Mouse (Mus musculus): ENCODE results near the gene Ckap2l. TPM values are rescaled to one million over a fixed set of nuclear protein-coding genes. Genes with fewer than 3 reads are reported as not detected.

The Ckap2l gene
- polyA plus RNA-seq, 1 experiment from 2014 or later = 22.8 TPM

- no peak for TF ChIP-seq CTCF (IDR thresholded peaks at IDR 0.05; ENCODE audit: low read depth)
These were observed 53.2 kb downstream of the Ckap2l start for GRCm38 (mm10) chr2:129243786-129244185.

GRCm38 (mm10) chr2:129243005-129243404 lies 54.0 kb downstream of the Ckap2l start:
- ATAC-seq (replicated peaks; ENCODE audit: low FRiP score, low read depth) (no peak), DNase-seq (ENCODE audit: low spot score) (no peak)
- WGBS = 88% methylated on average over 4 of the region's 4 CpGs
- no peak overlapping the region for H3K9ac ChIP-seq (ENCODE audit: low read depth, low read length)
- H3K4me1 ChIP-seq (replicated peaks; ENCODE audit: insufficient read depth, low read length) = no peaks in the 10 kb centered on the region
- no peaks in the 10 kb centered on the region for H3K27me3 ChIP-seq (ENCODE audit: insufficient read depth, low read length)
- no peak overlapping the region for H3K4me3 ChIP-seq (replicated peaks; ENCODE audit: low read depth, low read length)
- TF ChIP-seq CTCF (IDR thresholded peaks at IDR 0.05; ENCODE audit: low read depth) = no peak
- no peaks in the 10 kb centered on the region for H3K9me3 ChIP-seq (replicated peaks; ENCODE audit: low read length)
- H3K27ac ChIP-seq = no peak overlapping the region
- no peak overlapping the region for H3K4me2 ChIP-seq (ENCODE audit: low read length)
- no peaks in the 10 kb centered on the region for H3K36me3 ChIP-seq (ENCODE audit: insufficient read depth, low read length)

More at GRCm38 (mm10) chr2:129243786-129244185, 53.2 kb downstream of the Ckap2l start:
- Histone ChIP-seq H3K9ac (ENCODE audit: low read depth, low read length) (no peak overlapping the region), H3K36me3 (ENCODE audit: insufficient read depth, low read length) (no peaks in the 10 kb centered on the region), H3K4me2 (ENCODE audit: low read length) (no peak overlapping the region), H3K27me3 (ENCODE audit: insufficient read depth, low read length) (no peaks in the 10 kb centered on the region), H3K4me1 (replicated peaks; ENCODE audit: insufficient read depth, low read length) (no peaks in the 10 kb centered on the region), H3K27ac (no peak overlapping the region), H3K9me3 (replicated peaks; ENCODE audit: low read length) (no peaks in the 10 kb centered on the region), H3K4me3 (replicated peaks; ENCODE audit: low read depth, low read length) (no peak overlapping the region)
- ATAC-seq (replicated peaks; ENCODE audit: low FRiP score, low read depth) (no peak), DNase-seq (ENCODE audit: low spot score) (peak; percentile 8)
- 54% methylated on average over 9 of the region's 9 CpGs for WGBS

GRCm38 (mm10) chr2:129241845-129242833 lies 54.9 kb downstream of the Ckap2l start:
- 32% methylated on average over 7 of the region's 7 CpGs for WGBS
- DNase-seq (ENCODE audit: low spot score) = peak; percentile 12
- no peak overlapping the region for H3K4me3 ChIP-seq (replicated peaks; ENCODE audit: low read depth, low read length)
- H3K36me3 ChIP-seq (ENCODE audit: insufficient read depth, low read length) = no peaks in the 10 kb centered on the region
- ATAC-seq (replicated peaks; ENCODE audit: low FRiP score, low read depth) = peak; percentile 65; the same call in 1 of the 2 replicates
- H3K27ac ChIP-seq = no peak overlapping the region
- no peaks in the 10 kb centered on the region for H3K9me3 ChIP-seq (replicated peaks; ENCODE audit: low read length)
- H3K4me1 ChIP-seq (replicated peaks; ENCODE audit: insufficient read depth, low read length) = no peaks in the 10 kb centered on the region
- TF ChIP-seq CTCF (IDR thresholded peaks at IDR 0.05; ENCODE audit: low read depth) = no peak
- H3K9ac ChIP-seq (ENCODE audit: low read depth, low read length) = no peak overlapping the region
- H3K27me3 ChIP-seq (ENCODE audit: insufficient read depth, low read length) = no peaks in the 10 kb centered on the region
- no peak overlapping the region for H3K4me2 ChIP-seq (ENCODE audit: low read length)

- Histone ChIP-seq H3K4me1 (replicated peaks; ENCODE audit: insufficient read depth, low read length) (no peaks in the 10 kb centered on the region), H3K4me2 (ENCODE audit: low read length) (no peak overlapping the region), H3K4me3 (replicated peaks; ENCODE audit: low read depth, low read length) (no peak overlapping the region), H3K27ac (no peak overlapping the region), H3K9me3 (replicated peaks; ENCODE audit: low read length) (no peaks in the 10 kb centered on the region), H3K36me3 (ENCODE audit: insufficient read depth, low read length) (no peaks in the 10 kb centered on the region), H3K27me3 (ENCODE audit: insufficient read depth, low read length) (no peaks in the 10 kb centered on the region), H3K9ac (ENCODE audit: low read depth, low read length) (no peak overlapping the region)
- TF ChIP-seq CTCF (IDR thresholded peaks at IDR 0.05; ENCODE audit: low read depth) = no peak
- WGBS = 57% methylated on average over 9 of the region's 9 CpGs
- DNase-seq (ENCODE audit: low spot score) (no peak), ATAC-seq (replicated peaks; ENCODE audit: low FRiP score, low read depth) (no peak)
These were observed 56.1 kb downstream of the Ckap2l start for GRCm38 (mm10) chr2:129240726-129241432.

GRCm38 (mm10) chr2:129236526-129236925 lies 60.5 kb downstream of the Ckap2l start:
- Histone ChIP-seq H3K9me3 (replicated peaks; ENCODE audit: low read length) (no peaks in the 10 kb centered on the region), H3K27me3 (ENCODE audit: insufficient read depth, low read length) (no peaks in the 10 kb centered on the region), H3K27ac (no peak overlapping the region), H3K4me1 (replicated peaks; ENCODE audit: insufficient read depth, low read length) (no peaks in the 10 kb centered on the region), H3K36me3 (ENCODE audit: insufficient read depth, low read length) (no peaks in the 10 kb centered on the region), H3K4me3 (replicated peaks; ENCODE audit: low read depth, low read length) (no peak overlapping the region), H3K9ac (ENCODE audit: low read depth, low read length) (no peak overlapping the region), H3K4me2 (ENCODE audit: low read length) (no peak overlapping the region)
- DNase-seq (ENCODE audit: low spot score) (no peak), ATAC-seq (replicated peaks; ENCODE audit: low FRiP score, low read depth) (no peak)
- WGBS = 82% methylated on average over 4 of the region's 4 CpGs
- TF ChIP-seq CTCF (IDR thresholded peaks at IDR 0.05; ENCODE audit: low read depth) = no peak

- Histone ChIP-seq H3K4me2 (ENCODE audit: low read length) (no peak overlapping the region), H3K27ac (no peak overlapping the region), H3K9me3 (replicated peaks; ENCODE audit: low read length) (no peaks in the 10 kb centered on the region), H3K36me3 (ENCODE audit: insufficient read depth, low read length) (no peaks in the 10 kb centered on the region), H3K27me3 (ENCODE audit: insufficient read depth, low read length) (no peaks in the 10 kb centered on the region), H3K4me1 (replicated peaks; ENCODE audit: insufficient read depth, low read length) (no peaks in the 10 kb centered on the region), H3K9ac (ENCODE audit: low read depth, low read length) (no peak overlapping the region), H3K4me3 (replicated peaks; ENCODE audit: low read depth, low read length) (no peak overlapping the region)
- 73% methylated on average over 2 of the region's 2 CpGs for WGBS
- no peak for ATAC-seq (replicated peaks; ENCODE audit: low FRiP score, low read depth)
- DNase-seq (ENCODE audit: low spot score) = no peak
- TF ChIP-seq CTCF (IDR thresholded peaks at IDR 0.05; ENCODE audit: low read depth) = no peak
These were observed 62.3 kb downstream of the Ckap2l start for GRCm38 (mm10) chr2:129234731-129235130.
